Mouse (Mus musculus) Muller cell, postnatal 12 days (primary cell): Measurements from ENCODE around the gene Sub1.

Experiments used
- DNase-seq: peaks from one replicate; pipeline ENCODE4 v3.0.0-alpha.2; 2015; ENCODE audit errors: inconsistent ontology term

The Sub1 gene

DNA sequence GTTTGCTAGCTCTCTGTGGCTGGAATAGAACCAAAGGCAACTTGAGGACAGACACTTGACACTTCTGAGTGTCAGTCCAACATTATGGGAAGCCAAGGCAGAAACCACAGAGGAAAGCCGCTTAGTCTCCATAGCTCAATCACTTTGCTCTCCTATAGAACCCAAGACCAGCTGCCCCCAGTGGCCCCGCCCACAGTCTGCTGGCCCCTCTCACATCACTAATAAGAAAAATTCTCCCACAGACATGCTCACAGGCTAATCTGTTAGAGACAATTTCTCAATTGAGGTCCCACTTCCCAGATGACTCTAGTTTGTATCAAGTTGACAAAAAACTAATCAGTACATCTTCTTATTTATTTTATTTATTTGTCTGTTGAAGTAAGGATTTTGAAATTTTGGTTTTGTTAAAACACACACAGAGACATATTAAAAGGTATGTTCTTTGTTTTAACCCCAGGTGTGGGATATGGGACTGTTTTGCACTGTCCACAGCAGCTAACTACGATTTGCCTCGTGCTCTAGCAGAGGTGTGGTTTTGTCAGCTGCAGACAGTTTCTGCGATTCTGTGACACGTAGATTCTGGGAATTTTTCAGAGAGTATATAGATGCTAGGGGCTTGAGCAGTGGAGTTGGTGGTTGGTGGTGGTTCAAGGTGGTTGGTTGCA lies 16.9 kb upstream of the Sub1 start:
- no peak for DNase-seq

GRCm38 (mm10) chr15:12010602-12011044 lies 13.8 kb upstream of the Sub1 start:
- peak; percentile 14 for DNase-seq

DNA sequence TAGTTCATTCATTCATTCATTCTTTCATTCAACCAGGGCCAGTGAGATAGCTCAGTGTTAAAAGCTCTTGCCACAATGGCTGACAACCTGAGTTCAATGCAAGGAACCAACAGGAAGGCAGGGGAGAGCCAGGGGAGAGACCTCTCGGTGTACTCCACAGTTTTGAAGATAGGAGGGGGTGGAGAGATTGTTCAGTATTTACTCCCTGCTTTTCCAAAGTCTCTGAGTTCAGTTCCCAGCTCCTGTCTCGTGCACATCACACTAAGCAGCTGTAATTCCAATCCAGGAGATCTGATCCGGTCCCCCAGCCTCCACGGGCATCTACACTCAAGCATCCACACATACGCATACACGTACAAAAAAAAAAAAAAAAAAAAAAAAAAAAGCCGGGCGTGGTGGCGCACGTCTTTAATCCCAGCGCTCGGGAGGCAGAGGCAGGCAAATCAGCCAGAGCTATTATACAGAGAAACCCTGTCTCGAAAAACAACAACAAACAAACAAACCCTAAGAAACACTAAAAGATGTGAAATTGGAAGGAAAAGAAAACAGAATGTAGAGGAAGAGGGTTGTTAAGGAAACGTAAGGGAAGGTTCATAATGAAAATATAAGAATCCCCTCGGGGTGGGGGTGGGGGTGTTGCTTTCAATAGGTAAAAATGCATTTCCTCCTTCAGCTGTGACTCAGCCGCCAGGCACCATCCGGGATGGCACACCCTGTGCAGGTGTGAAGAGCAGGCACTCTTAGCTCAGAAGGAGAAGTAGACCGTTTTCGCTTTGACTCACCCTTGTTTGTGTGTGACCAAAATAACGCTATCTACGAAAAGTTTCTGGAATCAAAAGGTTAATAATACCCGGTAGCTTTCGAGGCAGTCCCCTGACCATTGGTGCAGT lies 13.2 kb upstream of the Sub1 start:
- no peak for DNase-seq

DNA sequence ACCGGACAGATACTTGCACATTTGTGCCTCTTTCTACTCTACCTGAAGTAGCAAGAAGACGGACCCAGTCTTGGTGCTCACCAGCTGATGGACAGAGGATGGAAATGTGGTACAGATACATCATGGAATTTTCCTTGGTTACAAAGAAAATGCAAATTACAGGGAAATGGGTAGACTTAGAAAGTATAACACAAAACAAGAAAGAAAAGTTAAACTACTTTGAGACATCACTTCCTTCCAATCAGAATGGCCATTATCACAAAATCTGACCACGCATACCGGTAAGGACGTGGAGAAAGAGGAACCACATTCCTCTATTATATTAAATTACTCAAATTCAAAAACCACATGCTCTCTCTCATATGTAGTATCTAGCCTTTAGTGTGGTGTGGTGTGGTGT lies 12.1 kb upstream of the Sub1 start:
- DNase-seq: no peak

DNA sequence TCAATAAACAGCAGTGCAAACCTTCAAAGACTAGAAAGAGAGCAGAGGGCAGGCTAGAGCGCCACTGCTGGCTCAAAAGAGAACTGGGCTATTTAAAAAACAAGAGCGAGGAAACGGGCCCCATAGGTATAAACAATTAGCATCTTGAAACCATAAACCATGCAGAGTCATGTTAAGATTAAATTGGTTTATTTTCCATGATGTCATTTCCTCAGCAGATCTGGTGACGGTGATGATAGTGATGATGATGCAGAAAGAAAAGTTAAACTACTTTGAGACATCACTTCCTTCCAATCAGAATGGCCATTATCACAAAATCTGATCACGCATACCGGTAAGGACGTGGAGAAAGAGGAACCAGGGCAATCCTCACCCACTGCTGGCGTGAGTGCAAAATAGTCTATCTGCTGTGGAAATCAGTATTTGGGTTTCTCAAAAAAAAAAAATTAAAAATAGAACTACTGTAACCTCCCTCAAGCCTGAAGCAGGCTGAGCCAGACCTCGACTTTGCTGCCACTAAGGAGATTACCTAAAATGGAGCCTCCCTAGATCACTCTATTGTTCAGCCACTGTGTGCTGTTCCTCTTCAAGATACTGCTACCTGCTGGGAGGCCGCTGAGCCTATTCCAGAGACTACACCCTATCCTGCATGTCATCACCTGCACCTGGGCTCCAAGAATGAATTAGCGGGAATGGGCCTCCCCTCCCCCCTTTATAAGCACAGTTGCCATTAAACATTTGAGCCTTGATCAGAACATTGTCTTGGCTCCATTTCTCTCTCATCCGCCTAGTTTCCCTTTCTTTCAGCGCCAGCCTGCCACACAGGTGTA lies 11.4 kb upstream of the Sub1 start:
- no peak for DNase-seq

DNA sequence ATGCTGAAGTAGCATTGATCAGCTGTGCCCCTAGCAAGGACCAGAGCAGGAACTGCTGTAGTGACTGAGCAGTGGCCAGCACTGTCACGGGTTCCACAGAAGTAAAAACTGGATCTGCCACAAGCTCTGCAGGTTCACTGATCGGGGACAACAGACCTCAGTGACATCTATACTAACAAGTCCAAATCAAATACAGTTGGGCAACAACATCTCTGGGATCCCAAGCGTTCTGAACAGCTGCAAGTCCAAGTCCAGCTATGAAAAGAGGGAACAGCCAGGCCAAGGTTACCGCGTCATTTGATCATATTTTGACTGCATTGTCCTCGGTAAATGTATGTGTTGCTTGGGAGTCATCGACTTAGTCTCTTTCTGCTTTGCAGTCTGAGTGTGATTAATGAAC lies 10.6 kb upstream of the Sub1 start:
- no peak for DNase-seq

GRCm38 (mm10) chr15:12006169-12006568 lies 9.4 kb upstream of the Sub1 start:
- no peak for DNase-seq

DNA sequence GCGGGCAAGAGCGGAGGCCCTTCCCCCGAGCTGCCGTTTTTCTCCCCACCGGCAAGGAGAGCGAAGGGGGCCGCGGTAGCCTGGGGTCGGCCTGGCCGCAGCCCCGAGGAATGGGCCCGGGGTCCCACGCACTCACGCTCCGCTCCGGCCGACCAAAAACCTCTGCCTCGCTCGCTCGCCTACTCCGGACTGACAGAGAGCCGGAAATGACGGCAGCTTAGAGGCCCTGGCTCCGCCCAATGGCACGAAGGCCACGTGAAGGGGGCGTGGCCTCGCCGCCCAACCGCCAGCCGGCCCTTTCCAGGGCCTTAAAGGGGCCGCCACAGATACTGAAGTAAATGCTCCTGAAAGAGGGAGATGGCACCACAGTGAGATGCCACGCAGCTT lies 975 bp downstream of the Sub1 start:
- peak; percentile 94 for DNase-seq

DNA sequence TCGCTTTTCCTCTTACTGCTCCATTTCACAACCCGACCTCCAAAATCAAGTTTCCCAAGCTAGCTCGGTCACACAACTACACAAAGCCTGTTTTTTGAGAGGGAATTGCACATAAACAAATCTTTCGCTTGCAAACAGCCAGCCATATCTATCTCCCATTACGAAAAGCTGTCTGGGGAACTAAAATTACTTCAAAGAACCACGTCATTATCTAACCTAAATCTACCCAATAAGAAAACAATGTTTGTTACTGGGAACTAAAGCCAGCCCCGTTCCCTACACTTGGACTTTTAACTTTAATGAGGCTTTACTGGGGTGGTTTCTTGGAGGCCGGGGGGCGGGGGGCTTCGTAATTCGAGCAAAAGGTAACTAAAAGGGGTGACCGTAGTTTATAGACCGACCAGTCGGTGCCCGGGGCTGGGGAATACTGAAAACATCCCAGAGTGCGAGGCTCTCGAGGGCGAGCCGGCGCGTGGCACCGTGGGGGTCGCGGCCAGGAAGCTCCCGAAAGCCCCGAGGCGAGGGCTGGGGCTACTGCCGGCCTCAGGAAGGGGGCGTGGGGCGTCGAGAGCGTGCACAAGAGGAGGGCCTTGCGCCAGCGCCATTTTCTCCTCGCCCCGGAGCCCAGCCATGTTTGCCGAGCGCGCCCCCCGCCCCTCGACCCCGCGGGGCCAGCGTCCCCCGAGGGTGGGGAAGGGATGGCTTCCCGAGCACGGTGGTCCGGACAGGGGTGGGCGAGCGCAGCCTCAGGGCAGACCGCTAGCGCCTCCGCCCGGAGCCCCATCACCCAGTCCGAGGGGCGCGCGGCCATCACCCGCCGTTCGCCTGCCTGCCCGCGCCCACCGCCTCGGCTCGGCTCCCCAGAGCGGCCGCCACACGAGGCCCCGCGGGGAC lies 1.6 kb downstream of the Sub1 start:
- peak; percentile 71 for DNase-seq

- DNase-seq: no peak
Measured at GRCm38 (mm10) chr15:11994006-11994405, 2.8 kb downstream of the Sub1 start.

DNA sequence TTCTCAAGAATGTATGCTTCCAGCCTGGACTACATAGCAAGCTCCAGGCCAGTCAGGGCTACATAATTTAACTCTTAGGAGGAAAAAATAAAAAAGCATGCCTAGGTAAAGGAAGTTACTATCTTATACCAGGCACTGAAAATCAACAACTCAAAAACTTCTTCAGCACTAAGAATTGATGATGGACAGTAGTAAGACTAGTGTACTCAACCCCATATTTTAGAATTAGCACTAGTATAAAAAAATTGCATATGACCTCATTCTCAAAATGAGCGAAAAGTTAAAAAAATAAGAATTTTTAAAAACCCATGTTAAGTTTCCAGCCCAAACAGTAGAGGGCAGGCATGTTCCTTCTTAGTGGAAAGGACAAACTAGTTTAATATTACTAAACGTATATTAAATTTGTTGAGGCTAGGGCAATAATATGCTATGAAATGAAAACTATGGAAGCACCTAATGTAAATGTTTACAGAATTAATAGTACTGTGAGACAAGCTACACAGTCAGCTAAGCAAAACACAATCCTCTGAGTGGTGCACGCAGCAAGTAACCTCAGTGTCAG lies 5.2 kb downstream of the Sub1 start:
- no peak for DNase-seq

GRCm38 (mm10) chr15:11988580-11988979 lies 8.2 kb downstream of the Sub1 start:
- DNase-seq: no peak

DNA sequence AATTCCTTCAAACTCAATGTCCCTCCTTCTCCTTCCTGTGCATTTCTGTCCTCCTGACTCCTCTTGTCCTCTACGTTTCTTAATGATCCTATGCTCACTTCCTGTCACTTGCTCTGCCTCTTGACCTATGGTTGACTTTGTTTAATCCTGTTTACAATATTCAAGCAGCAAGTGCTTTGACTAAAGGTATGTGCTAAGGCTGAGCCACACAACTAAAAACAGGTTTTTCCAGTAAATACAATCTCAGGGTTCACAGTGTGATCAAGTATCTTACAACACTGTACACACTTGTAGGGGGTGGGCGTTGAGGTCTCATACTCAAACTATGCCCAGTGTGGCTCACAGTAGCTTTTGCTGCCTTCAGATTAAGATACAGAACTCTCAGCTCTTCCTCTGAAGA lies 8.9 kb downstream of the Sub1 start:
- no peak for DNase-seq

- no peak for DNase-seq
Measured at GRCm38 (mm10) chr15:11981985-11982384, 14.8 kb downstream of the Sub1 start.

DNA sequence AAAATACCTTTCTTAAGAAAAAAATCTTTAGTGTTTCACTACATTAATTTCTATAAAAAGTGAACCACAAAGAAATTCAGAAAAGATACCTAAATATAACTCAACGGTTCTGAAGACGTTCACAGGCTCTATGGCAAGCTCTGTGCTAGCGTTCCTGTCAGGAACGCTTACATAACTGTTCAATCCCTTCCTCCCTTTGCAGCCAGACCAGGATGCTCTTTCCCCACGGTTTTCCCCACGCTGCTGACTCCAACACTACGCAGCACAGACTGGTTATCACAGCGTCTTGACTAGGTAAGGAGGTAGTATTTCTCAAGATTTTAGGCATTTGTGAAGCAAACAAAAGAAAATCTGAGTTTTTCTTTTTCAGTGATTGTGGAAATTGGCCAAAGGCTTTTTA lies 15.3 kb downstream of the Sub1 start:
- DNase-seq: no peak

DNA sequence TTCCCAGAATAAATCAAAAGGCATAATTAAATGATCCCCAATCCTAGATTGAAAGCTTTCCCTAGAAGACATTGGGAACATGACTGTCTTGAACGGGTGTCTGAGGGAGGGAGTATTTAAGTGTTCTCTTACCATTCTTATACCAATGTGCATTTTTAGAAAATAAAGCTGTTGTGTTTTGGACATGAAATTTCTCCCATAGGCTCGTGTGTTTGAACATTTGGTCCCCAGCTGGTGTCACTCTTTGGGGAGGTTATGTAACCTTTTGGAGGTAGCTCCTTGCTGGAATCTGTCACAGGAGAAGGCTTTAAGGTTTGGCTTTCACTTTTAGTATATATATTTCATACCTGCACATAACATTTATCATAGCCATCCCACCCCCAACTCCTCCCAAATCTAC lies 18.6 kb downstream of the Sub1 start:
- DNase-seq: no peak

GRCm38 (mm10) chr15:11977071-11977470 lies 19.7 kb downstream of the Sub1 start:
- no peak for DNase-seq

- DNase-seq: peak; percentile 78
Measured at GRCm38 (mm10) chr15:11975836-11976235, 20.9 kb downstream of the Sub1 start.

- peak; percentile 49 for DNase-seq
Measured at GRCm38 (mm10) chr15:11971854-11972420, 24.8 kb downstream of the Sub1 start.

DNA sequence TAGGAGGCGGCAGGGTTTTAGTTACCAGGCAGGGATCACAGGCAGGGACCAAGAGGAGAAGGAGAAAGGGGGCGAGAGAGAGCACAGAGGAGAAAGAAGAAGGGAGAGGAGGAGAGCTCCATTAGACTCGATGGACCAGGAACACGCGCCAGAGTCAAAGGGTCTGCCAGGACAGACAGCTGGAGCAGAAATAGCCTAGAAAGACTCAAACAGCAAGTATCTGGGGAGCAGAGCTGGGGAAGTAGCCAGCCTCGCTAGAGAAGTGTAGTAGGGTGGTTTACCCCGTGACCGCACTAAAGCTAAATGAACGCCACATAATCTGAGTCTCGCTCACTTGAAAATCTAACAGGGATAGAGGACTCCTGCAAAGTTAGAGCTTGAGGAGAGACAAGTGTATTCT lies 26.2 kb downstream of the Sub1 start:
- DNase-seq: no peak

DNA sequence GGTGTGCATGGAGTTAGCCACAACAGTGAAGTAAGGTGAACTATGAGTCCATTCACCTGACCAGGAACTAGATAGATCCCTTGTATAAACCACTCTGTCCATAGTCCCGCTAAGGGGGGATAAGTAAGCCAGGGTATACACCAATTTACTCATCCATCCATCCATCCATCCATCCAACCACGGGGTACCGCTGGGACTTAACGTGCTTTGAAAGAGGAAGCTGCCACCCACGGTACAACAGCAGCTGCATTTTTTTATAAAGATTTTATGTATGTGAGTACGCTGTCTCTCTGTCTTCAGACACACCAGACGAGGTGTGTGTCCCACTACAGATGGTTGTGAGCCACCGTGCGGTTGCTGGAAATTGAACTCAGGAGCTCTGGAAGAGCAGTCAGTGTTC lies 27.9 kb downstream of the Sub1 start:
- DNase-seq: no peak
